Mouse (Mus musculus) hindbrain, embryonic 10.5 days (tissue): ENCODE results near the gene Bak1. TPM values are rescaled to one million over a fixed set of nuclear protein-coding genes. Genes with fewer than 3 reads are reported as not detected.

Experiments
- DNase-seq: peaks from one replicate; pipeline ENCODE4 v3.0.0-alpha.2; 2017; ENCODE audit warnings: low spot score
- H3K27ac ChIP-seq: fragments of 300-500 bp; sonication (generic); 2 replicates; pipeline ENCODE4 v1.5.1; 2016; ENCODE audit warnings: mild to moderate bottlenecking, moderate library complexity
- H3K27me3 ChIP-seq: fragments of 300-500 bp; sonication (generic); 2 replicates; pipeline ENCODE4 v1.6.1; 2016; ENCODE audit warnings: mild to moderate bottlenecking; ENCODE audit not compliant: poor library complexity, insufficient read depth, severe bottlenecking
- H3K36me3 ChIP-seq: fragments of 300-500 bp; sonication (generic); 2 replicates; pipeline ENCODE4 v1.6.1; 2016; ENCODE audit warnings: mild to moderate bottlenecking, moderate library complexity
- H3K4me1 ChIP-seq: fragments of 300-500 bp; sonication (generic); replicated peaks from 2 replicates; pipeline ENCODE4 v1.6.1; 2016; ENCODE audit warnings: mild to moderate bottlenecking
- H3K4me3 ChIP-seq: fragments of 300-500 bp; sonication (generic); 2 replicates; pipeline ENCODE4 v1.5.1; 2016; ENCODE audit warnings: mild to moderate bottlenecking, moderate library complexity
- H3K9me3 ChIP-seq: fragments of 300-500 bp; sonication (generic); 2 replicates; pipeline ENCODE4 v1.6.1; 2016; ENCODE audit warnings: mild to moderate bottlenecking, moderate library complexity
- WGBS: fragments of 180-500 bp; shearing (Covaris S2); methylation state at CpG from one replicate; pipeline ENCODE4 v1.1.7; 2016; 5-methylcytosine and 5-hydroxymethylcytosine counted together
- polyA plus RNA-seq: library from polyadenylated mRNA; unstranded; fragments of >200 nt; fragmentation: Nextera tagmentation; extraction: Ambion mirVana; gene quantifications from 2 replicates; pipeline ENCODE4 v1.2.1, GENCODE M21; 2016

Bak1 gene
- polyA plus RNA-seq, 1 experiment from 2014 or later, result 6.6 TPM

DNA sequence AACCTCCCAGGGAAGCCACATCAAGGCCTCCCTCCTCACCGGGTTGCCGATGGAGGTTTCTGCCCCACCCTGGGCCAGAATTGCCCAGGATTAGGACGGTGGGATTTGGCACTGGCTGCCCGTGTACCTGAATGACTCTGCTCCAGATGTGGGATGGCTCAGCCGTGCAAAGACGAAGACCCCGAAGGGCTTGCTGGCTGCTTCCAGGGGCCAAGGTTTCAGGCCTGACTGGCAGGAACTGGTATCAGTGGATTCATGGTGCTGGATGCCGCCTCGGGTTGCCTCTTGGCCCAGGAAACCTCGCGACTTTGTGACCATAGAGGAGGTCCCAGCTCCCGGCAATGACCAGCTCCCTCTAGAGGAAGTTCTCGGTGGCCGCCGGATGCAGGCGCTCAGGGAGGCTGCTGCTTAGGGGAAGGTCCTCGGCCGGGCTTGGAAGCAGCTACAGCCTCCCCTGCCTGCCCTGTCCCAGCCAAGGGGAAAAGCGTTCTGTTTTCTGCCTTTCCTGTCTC lies 469 bp downstream of the Bak1 start:
- no peaks in the 10 kb centered on the region for H3K27me3 ChIP-seq
- peak overlapping the region; percentile 92 for H3K27ac ChIP-seq
- 2% methylated on average over 19 of the region's 19 CpGs for WGBS
- H3K36me3 ChIP-seq, result peaks cover 31% of the 10 kb centered on the region
- peak; percentile 93 for DNase-seq
- H3K9me3 ChIP-seq, result no peaks in the 10 kb centered on the region
- peak overlapping the region; percentile 65 for H3K4me3 ChIP-seq
- peaks cover 35% of the 10 kb centered on the region for H3K4me1 ChIP-seq

DNA sequence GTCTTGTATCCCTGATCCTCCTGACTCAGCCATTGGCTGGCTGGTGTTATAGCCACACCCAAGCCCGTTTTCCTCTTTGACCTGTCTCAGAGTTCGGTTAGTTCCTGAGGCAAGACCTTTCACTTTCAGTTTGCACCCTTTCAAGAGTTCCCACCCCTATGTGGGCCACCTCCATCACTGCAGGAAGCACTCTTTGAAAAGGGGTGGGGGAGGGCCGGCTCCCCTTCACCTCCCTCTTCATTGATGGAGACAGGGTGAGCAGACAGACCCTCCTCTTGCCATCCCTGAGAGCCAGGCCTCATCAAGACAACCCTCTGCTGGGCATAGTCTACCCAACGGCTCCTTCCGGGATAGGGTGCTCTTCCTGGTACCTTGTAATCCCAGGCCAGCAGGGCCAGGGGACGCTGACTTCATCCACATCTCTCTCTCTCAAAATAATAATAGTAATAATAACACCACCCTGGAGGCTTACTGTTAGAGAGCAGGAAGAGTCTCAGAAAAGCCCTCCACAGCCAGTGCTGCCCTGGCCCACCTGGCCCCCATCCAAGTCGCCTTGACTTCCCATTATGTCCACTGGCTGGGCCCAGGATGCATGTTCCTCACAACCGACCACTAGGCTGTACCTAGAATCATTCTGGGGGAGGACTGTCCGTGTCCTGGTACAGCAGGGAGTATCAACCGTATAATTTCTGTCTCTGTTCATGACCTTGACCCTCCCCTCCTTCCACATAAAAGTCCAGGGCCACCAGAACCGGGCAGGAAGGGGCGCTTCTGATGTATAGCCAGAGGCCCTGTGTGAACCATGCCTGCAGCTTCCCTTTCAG lies 1.1 kb downstream of the Bak1 start:
- peaks cover 38% of the 10 kb centered on the region for H3K36me3 ChIP-seq
- H3K4me1 ChIP-seq, result peaks cover 28% of the 10 kb centered on the region
- DNase-seq, result no peak
- no peaks in the 10 kb centered on the region for H3K9me3 ChIP-seq
- peak overlapping the region; percentile 92 for H3K27ac ChIP-seq
- WGBS, result 50% methylated on average over 12 of the region's 12 CpGs
- H3K4me3 ChIP-seq, result peak overlapping the region; percentile 65
- H3K27me3 ChIP-seq, result no peaks in the 10 kb centered on the region

DNA sequence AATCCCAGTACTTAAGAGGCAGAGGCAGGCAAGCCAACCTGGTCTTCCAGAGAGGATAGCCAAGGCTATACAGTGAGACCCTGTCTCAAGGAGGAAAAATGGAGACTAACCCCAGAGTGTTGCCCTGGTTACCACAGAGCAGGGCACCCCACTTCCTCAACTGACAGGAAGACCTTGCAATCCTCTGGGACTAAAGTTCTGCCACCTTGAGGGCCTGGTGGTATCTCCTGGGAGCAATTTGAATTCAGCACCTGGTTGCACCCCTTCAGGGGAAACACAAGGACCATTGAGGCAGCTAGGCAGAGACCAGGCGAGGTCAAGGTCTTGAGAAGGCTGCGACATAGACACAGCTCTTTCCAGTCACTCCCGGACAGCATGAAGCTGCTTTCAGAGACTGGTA lies 2.9 kb downstream of the Bak1 start:
- Histone ChIP-seq H3K4me3 (no peak overlapping the region), H3K9me3 (no peaks in the 10 kb centered on the region), H3K4me1 (peaks cover 23% of the 10 kb centered on the region), H3K27me3 (no peaks in the 10 kb centered on the region), H3K27ac (no peak overlapping the region), H3K36me3 (peaks cover 55% of the 10 kb centered on the region)
- DNase-seq, result no peak
- 93% methylated on average over 3 of the region's 3 CpGs for WGBS

DNA sequence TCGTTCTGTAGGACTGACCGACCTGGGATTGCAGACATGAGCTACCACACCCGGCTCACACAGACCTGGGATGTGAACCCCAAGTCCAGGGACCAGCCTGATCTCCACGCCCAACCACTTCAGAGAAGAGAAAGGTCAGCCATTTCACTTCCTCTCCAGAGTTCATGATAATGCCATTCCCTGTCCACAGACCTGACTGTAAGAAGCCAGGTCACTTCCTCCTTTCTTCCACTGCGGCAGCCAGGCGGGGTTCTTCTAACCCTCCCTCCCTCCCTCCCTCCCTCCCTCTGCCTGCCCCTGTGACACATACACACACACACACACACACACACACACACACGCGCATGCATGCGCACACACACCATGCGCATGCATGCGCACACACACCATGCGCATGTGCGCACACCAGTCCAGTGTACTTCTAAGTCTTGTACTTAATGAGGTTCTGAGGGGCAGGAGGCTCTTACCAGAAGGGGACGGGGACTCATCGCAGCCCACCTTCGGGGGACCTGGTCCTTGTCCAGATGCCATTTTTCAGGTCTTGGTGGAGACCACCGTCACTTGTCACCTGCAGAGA lies 3.4 kb downstream of the Bak1 start:
- 94% methylated on average over 17 of the region's 17 CpGs for WGBS
- Histone ChIP-seq H3K9me3 (no peaks in the 10 kb centered on the region), H3K4me1 (peaks cover 23% of the 10 kb centered on the region), H3K27me3 (no peaks in the 10 kb centered on the region), H3K36me3 (peaks cover 61% of the 10 kb centered on the region), H3K4me3 (no peak overlapping the region), H3K27ac (no peak overlapping the region)
- no peak for DNase-seq

- Histone ChIP-seq H3K27me3 (no peaks in the 10 kb centered on the region), H3K9me3 (no peaks in the 10 kb centered on the region), H3K27ac (no peak overlapping the region), H3K4me1 (peaks cover 22% of the 10 kb centered on the region), H3K4me3 (no peak overlapping the region), H3K36me3 (peaks cover 71% of the 10 kb centered on the region)
- 87% methylated on average over 4 of the region's 4 CpGs for WGBS
- DNase-seq, result no peak
Observed at GRCm38 (mm10) chr17:27023342-27023741, 5.5 kb downstream of the Bak1 start.

DNA sequence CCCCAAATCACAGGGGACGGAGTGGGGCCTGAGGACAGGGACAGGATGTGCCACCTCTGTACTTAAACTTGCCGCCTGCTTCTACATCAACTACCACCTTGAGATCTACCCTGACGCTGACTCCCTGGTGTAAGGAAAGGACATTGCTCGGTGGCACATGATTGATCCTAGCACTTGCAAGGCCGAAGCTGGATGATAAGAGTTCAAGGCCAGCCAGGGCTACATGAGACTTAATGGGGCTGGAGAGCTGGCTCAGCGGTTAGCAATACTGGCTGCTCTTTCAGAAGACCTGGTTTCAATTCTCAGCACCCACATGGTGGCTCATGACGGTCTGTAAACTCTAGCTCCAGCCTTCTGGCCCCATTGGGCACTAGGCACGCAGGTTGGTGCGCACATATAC lies 7.1 kb downstream of the Bak1 start:
- no peak overlapping the region for H3K27ac ChIP-seq
- no peak overlapping the region for H3K4me3 ChIP-seq
- H3K27me3 ChIP-seq, result no peaks in the 10 kb centered on the region
- no peaks in the 10 kb centered on the region for H3K9me3 ChIP-seq
- peaks cover 22% of the 10 kb centered on the region for H3K4me1 ChIP-seq
- 93% methylated on average over 9 of the region's 9 CpGs for WGBS
- H3K36me3 ChIP-seq, result peaks cover 71% of the 10 kb centered on the region
- no peak for DNase-seq

DNA sequence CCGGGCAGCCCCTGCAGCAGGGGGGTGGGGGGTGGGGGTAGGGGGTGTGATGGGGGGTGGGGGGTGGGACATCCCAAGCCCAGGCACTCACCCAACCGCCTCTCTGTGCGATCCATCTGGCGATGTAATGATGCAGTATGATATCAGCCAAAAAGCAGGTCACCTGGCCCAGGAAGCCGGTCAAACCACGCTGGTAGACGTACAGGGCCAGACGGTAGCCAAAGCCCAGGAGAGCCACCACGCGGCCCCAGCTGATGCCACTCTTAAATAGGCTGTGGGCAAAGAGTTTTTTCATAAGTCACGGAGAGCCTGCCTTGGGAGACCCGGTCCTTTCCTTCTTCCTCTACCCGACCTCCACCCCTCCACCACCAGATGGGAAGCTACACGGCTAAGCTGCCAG lies 7.7 kb downstream of the Bak1 start:
- Histone ChIP-seq H3K4me1 (peaks cover 22% of the 10 kb centered on the region), H3K27ac (no peak overlapping the region), H3K9me3 (no peaks in the 10 kb centered on the region), H3K27me3 (no peaks in the 10 kb centered on the region), H3K36me3 (peaks cover 67% of the 10 kb centered on the region), H3K4me3 (no peak overlapping the region)
- DNase-seq, result no peak
- WGBS, result 93% methylated on average over 14 of the region's 14 CpGs

DNA sequence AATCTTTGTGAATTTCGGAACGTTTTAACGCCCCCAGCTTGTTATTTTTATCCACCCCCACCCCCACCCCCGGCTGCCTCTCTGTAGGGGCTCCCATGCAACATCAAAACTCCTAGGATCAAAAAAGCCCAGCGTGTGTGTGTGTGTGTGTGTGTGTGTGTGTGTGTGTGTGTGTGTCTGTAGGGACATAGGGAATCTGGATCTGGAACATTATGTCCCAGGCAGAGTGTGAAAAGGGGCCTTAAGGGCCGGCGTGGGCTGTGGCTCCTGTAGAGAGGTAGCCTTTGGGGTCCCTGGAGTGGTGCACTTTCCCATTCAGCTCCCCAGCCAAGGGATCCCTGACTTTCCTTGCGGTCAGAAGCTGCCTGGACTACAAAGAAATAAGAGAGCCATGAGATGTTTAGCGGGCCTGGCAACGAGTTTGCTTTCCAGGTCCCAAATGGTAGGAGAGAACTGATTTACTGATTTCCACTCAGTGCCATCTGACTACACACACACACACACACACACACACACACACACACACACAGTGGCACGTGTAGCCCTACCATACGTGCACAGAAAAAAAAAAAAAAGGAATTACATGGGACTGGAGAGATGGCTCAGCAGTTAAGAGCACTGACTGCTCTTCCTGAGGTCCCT lies 10.1 kb downstream of the Bak1 start:
- no peak for DNase-seq
- Histone ChIP-seq H3K36me3 (peaks cover 43% of the 10 kb centered on the region), H3K4me1 (peaks cover 26% of the 10 kb centered on the region), H3K27me3 (no peaks in the 10 kb centered on the region), H3K4me3 (peak overlapping the region; percentile 60), H3K27ac (peak overlapping the region; percentile 86), H3K9me3 (no peaks in the 10 kb centered on the region)
- 37% methylated on average over 12 of the region's 12 CpGs for WGBS

DNA sequence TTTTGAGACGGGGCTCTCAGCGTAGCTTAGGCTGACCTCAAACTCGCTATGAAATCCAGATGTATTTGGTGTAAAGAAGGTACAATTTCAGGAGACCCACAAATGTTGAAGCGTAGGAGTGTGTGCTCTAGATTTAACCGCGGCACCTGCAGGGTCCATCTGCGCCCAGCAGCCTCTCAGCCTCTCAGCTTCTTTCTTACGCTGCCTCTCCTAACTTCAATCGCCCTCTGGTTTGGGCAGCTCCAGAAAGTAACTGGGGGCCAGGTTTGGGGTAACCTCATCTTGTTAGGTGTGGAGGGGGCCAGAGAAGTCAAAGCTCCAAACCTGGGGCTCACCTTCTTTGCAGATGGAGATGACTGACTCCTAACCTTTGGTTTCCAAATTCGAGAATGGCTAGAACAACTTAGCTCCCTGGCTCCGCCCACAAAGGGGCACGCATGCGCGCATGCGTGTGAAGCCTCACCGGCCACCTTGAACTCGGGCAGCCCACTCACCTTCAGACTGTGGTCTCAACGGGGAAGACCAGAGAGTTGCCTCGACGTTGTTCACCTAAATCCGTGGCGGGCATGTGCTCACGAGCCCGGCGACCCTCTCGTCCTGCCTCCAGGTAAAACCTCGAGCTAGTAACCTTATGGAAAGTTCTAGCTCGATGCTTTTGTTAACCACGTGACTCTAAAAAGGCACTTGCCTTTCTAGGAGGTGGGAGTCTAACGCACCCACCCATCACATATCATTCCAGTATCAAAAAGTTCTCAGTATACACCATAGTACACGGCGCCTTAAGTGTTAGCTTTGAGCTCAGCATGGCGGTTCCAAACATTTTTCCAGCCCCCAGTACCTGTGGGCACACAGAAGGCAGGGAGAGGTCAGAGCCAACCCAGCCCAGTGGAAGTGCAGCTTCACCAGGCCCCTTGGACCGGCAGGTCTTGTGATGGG lies 11.0 kb downstream of the Bak1 start:
- peak overlapping the region; percentile 60 for H3K4me3 ChIP-seq
- H3K9me3 ChIP-seq, result no peaks in the 10 kb centered on the region
- 7% methylated on average over 34 of the region's 34 CpGs for WGBS
- peaks cover 29% of the 10 kb centered on the region for H3K4me1 ChIP-seq
- no peaks in the 10 kb centered on the region for H3K27me3 ChIP-seq
- peak overlapping the region; percentile 86 for H3K27ac ChIP-seq
- H3K36me3 ChIP-seq, result peaks cover 35% of the 10 kb centered on the region
- DNase-seq, result peak; percentile 88

GRCm38 (mm10) chr17:27012909-27013308 lies 15.9 kb downstream of the Bak1 start:
- H3K27ac ChIP-seq, result no peak overlapping the region
- 48% methylated on average over 6 of the region's 6 CpGs for WGBS
- no peaks in the 10 kb centered on the region for H3K27me3 ChIP-seq
- H3K36me3 ChIP-seq, result no peaks in the 10 kb centered on the region
- no peak overlapping the region for H3K4me3 ChIP-seq
- no peaks in the 10 kb centered on the region for H3K9me3 ChIP-seq
- H3K4me1 ChIP-seq, result peaks cover 24% of the 10 kb centered on the region
- no peak for DNase-seq

- Histone ChIP-seq H3K36me3 (no peaks in the 10 kb centered on the region), H3K4me3 (no peak overlapping the region), H3K27me3 (no peaks in the 10 kb centered on the region), H3K9me3 (no peaks in the 10 kb centered on the region), H3K27ac (no peak overlapping the region), H3K4me1 (peaks cover 16% of the 10 kb centered on the region)
- 59% methylated on average over 14 of the region's 14 CpGs for WGBS
- no peak for DNase-seq
Observed at GRCm38 (mm10) chr17:27011998-27012672, 16.7 kb downstream of the Bak1 start.

GRCm38 (mm10) chr17:27011167-27011566 lies 17.6 kb downstream of the Bak1 start:
- H3K27ac ChIP-seq, result no peak overlapping the region
- peaks cover 13% of the 10 kb centered on the region; the same call in 1 of the 2 replicates for H3K4me1 ChIP-seq
- no peaks in the 10 kb centered on the region for H3K9me3 ChIP-seq
- no peaks in the 10 kb centered on the region for H3K36me3 ChIP-seq
- no peak for DNase-seq
- 90% methylated on average over 10 of the region's 10 CpGs for WGBS
- H3K27me3 ChIP-seq, result no peaks in the 10 kb centered on the region
- no peak overlapping the region for H3K4me3 ChIP-seq
